Mouse (Mus musculus): ENCODE results near the gene Hcn2. TPM values are rescaled to one million over a fixed set of nuclear protein-coding genes. Genes with fewer than 3 reads are reported as not detected.
"Not testable (repeated sequence)": the region's sequence is repeated elsewhere in the genome, so short reads cannot be mapped to it uniquely, and the experiment has no call there.

The Hcn2 gene
- polyA plus RNA-seq, 1 experiment from 2014 or later: 0.08 TPM

GRCm38 (mm10) chr10:79689178-79689577 is 27.3 kb upstream of the Hcn2 start:
- 95% methylated on average over 3 of the region's 3 CpGs for WGBS
- Histone ChIP-seq H3K27ac (no peak overlapping the region), H3K36me3 (peaks cover 51% of the 10 kb centered on the region), H3K9me3 (peaks cover 5% of the 10 kb centered on the region), H3K4me3 (no peak overlapping the region), H3K9ac (no peak overlapping the region), H3K4me2 (replicated peaks) (no peak overlapping the region), H3K27me3 (no peaks in the 10 kb centered on the region), H3K4me1 (no peaks in the 10 kb centered on the region)
- no peak for ATAC-seq (ENCODE audit: insufficient number of reproducible peaks, insufficient read depth, low FRiP score, low TSS enrichment)

GRCm38 (mm10) chr10:79691986-79692548 is 24.4 kb upstream of the Hcn2 start:
- Histone ChIP-seq H3K36me3 (peaks cover 23% of the 10 kb centered on the region), H3K9ac (no peak overlapping the region), H3K9me3 (peaks cover 5% of the 10 kb centered on the region), H3K27ac (no peak overlapping the region), H3K4me1 (peaks cover 12% of the 10 kb centered on the region), H3K4me3 (no peak overlapping the region), H3K4me2 (replicated peaks) (no peak overlapping the region), H3K27me3 (no peaks in the 10 kb centered on the region)
- 93% methylated on average over 2 of the region's 2 CpGs for WGBS
- no peak for ATAC-seq (ENCODE audit: insufficient number of reproducible peaks, insufficient read depth, low FRiP score, low TSS enrichment)

- peaks cover 12% of the 10 kb centered on the region for H3K4me1 ChIP-seq
- no peaks in the 10 kb centered on the region for H3K27me3 ChIP-seq
- no peak for ATAC-seq (ENCODE audit: insufficient number of reproducible peaks, insufficient read depth, low FRiP score, low TSS enrichment)
- H3K4me2 ChIP-seq (replicated peaks): no peak overlapping the region
- H3K9me3 ChIP-seq: peaks cover 5% of the 10 kb centered on the region
- 77% methylated on average over 12 of the region's 12 CpGs for WGBS
- no peak overlapping the region for H3K4me3 ChIP-seq
- H3K27ac ChIP-seq: no peak overlapping the region
- H3K36me3 ChIP-seq: peaks cover 7% of the 10 kb centered on the region
- no peak overlapping the region for H3K9ac ChIP-seq
Measured at GRCm38 (mm10) chr10:79693580-79694378, 22.7 kb upstream of the Hcn2 start.

- Histone ChIP-seq H3K4me3 (no peak overlapping the region), H3K36me3 (peaks cover 1% of the 10 kb centered on the region), H3K9ac (no peak overlapping the region), H3K4me2 (replicated peaks) (no peak overlapping the region), H3K27ac (no peak overlapping the region), H3K4me1 (peaks cover 12% of the 10 kb centered on the region), H3K27me3 (no peaks in the 10 kb centered on the region), H3K9me3 (peaks cover 5% of the 10 kb centered on the region)
- ATAC-seq (ENCODE audit: insufficient number of reproducible peaks, insufficient read depth, low FRiP score, low TSS enrichment): no peak
- 82% methylated on average over 6 of the region's 6 CpGs for WGBS
Measured at GRCm38 (mm10) chr10:79694379-79694655, 22.1 kb upstream of the Hcn2 start.

- Histone ChIP-seq H3K4me3 (0 out of 2 replicates have a peak overlapping the region, but pooled peaks have one; percentile 2), H3K4me1 (peaks cover 12% of the 10 kb centered on the region), H3K9me3 (peaks cover 5% of the 10 kb centered on the region), H3K27ac (peak overlapping the region; percentile 73), H3K27me3 (no peaks in the 10 kb centered on the region), H3K9ac (no peak overlapping the region), H3K4me2 (replicated peaks) (no peak overlapping the region; the same call in 1 of the 2 replicates), H3K36me3 (no peaks in the 10 kb centered on the region)
- 57% methylated on average over 13 of the region's 13 CpGs for WGBS
- ATAC-seq (ENCODE audit: insufficient number of reproducible peaks, insufficient read depth, low FRiP score, low TSS enrichment): no peak
Measured at GRCm38 (mm10) chr10:79695231-79696128, 21.0 kb upstream of the Hcn2 start.

GRCm38 (mm10) chr10:79696129-79696651 is 20.2 kb upstream of the Hcn2 start:
- no peak overlapping the region; the same call in 1 of the 2 replicates for H3K4me2 ChIP-seq (replicated peaks)
- H3K36me3 ChIP-seq: no peaks in the 10 kb centered on the region
- H3K9ac ChIP-seq: no peak overlapping the region
- ATAC-seq (ENCODE audit: insufficient number of reproducible peaks, insufficient read depth, low FRiP score, low TSS enrichment): no peak
- H3K27ac ChIP-seq: peak overlapping the region; percentile 73
- peaks cover 5% of the 10 kb centered on the region for H3K9me3 ChIP-seq
- peaks cover 14% of the 10 kb centered on the region for H3K4me1 ChIP-seq
- H3K27me3 ChIP-seq: no peaks in the 10 kb centered on the region
- 23% methylated on average over 9 of the region's 9 CpGs for WGBS
- H3K4me3 ChIP-seq: no peak overlapping the region

GRCm38 (mm10) chr10:79697916-79698315 is 18.5 kb upstream of the Hcn2 start:
- Histone ChIP-seq H3K27ac (no peak overlapping the region), H3K4me2 (replicated peaks) (no peak overlapping the region), H3K36me3 (no peaks in the 10 kb centered on the region), H3K9me3 (no peaks in the 10 kb centered on the region), H3K4me3 (no peak overlapping the region), H3K4me1 (peaks cover 18% of the 10 kb centered on the region), H3K9ac (no peak overlapping the region; the same call in 1 of the 2 replicates), H3K27me3 (no peaks in the 10 kb centered on the region)
- no peak for ATAC-seq (ENCODE audit: insufficient number of reproducible peaks, insufficient read depth, low FRiP score, low TSS enrichment)
- 81% methylated on average over 6 of the region's 6 CpGs for WGBS

GRCm38 (mm10) chr10:79698459-79698858 is 18.0 kb upstream of the Hcn2 start:
- Histone ChIP-seq H3K4me3 (no peak overlapping the region), H3K36me3 (no peaks in the 10 kb centered on the region), H3K9ac (no peak overlapping the region; the same call in 1 of the 2 replicates), H3K27me3 (no peaks in the 10 kb centered on the region), H3K9me3 (no peaks in the 10 kb centered on the region), H3K4me2 (replicated peaks) (no peak overlapping the region), H3K4me1 (peaks cover 18% of the 10 kb centered on the region), H3K27ac (no peak overlapping the region)
- ATAC-seq (ENCODE audit: insufficient number of reproducible peaks, insufficient read depth, low FRiP score, low TSS enrichment): no peak
- 98% methylated on average over 6 of the region's 6 CpGs for WGBS

- Histone ChIP-seq H3K4me2 (replicated peaks) (no peak overlapping the region), H3K27me3 (no peaks in the 10 kb centered on the region), H3K9me3 (no peaks in the 10 kb centered on the region), H3K9ac (no peak overlapping the region), H3K36me3 (no peaks in the 10 kb centered on the region), H3K4me3 (no peak overlapping the region), H3K27ac (no peak overlapping the region), H3K4me1 (peaks cover 21% of the 10 kb centered on the region)
- WGBS: 43% methylated on average over 7 of the region's 7 CpGs
- no peak for ATAC-seq (ENCODE audit: insufficient number of reproducible peaks, insufficient read depth, low FRiP score, low TSS enrichment)
Measured at GRCm38 (mm10) chr10:79700676-79701075, 15.8 kb upstream of the Hcn2 start.

- no peak overlapping the region for H3K4me3 ChIP-seq
- H3K4me2 ChIP-seq (replicated peaks): no peak overlapping the region
- H3K36me3 ChIP-seq: no peaks in the 10 kb centered on the region
- H3K9ac ChIP-seq: no peak overlapping the region
- 42% methylated on average over 10 of the region's 10 CpGs for WGBS
- H3K27ac ChIP-seq: no peak overlapping the region
- H3K27me3 ChIP-seq: no peaks in the 10 kb centered on the region
- H3K4me1 ChIP-seq: peaks cover 22% of the 10 kb centered on the region
- no peak for ATAC-seq (ENCODE audit: insufficient number of reproducible peaks, insufficient read depth, low FRiP score, low TSS enrichment)
- no peaks in the 10 kb centered on the region for H3K9me3 ChIP-seq
Measured at GRCm38 (mm10) chr10:79701443-79702129, 14.8 kb upstream of the Hcn2 start.

- not testable (repeated sequence) for H3K27me3 ChIP-seq; H3K4me3 ChIP-seq; H3K9ac ChIP-seq; H3K9me3 ChIP-seq; H3K4me2 ChIP-seq (replicated peaks); ATAC-seq (ENCODE audit: insufficient number of reproducible peaks, insufficient read depth, low FRiP score, low TSS enrichment); H3K27ac ChIP-seq; H3K36me3 ChIP-seq
- 88% methylated on average over 4 of the region's 4 CpGs for WGBS
- H3K4me1 ChIP-seq: peaks cover 29% of the 10 kb centered on the region
Measured at GRCm38 (mm10) chr10:79702970-79703369, 13.5 kb upstream of the Hcn2 start.

Measured in embryonic facial prominence, embryonic 12.5 days (tissue).